Mouse (Mus musculus) stomach, postnatal 0 days (tissue): ENCODE measurements around the gene Mamstr. TPM values are rescaled to one million over a fixed set of nuclear protein-coding genes. Genes with fewer than 3 reads are reported as not detected.

Experiments
- ATAC-seq: fragments of 200-750 bp; cut with Nextera tagmentation; 2 replicates; pipeline ENCODE4 v1.8.0; 2017; ENCODE audit not compliant: low FRiP score, low TSS enrichment
- DNase-seq: peaks from one replicate; pipeline ENCODE4 v3.0.0-alpha.2; 2016; ENCODE audit warnings: low spot score
- H3K27ac ChIP-seq: fragments of 300-500 bp; sonication (generic); replicated peaks from 2 replicates; pipeline ENCODE4 v1.5.1; 2014; ENCODE audit warnings: mild to moderate bottlenecking, control low read depth
- H3K27me3 ChIP-seq: fragments of 300-500 bp; sonication (generic); 2 replicates; pipeline ENCODE4 v1.6.1; 2014; ENCODE audit warnings: low read length; ENCODE audit not compliant: control insufficient read depth, insufficient read depth
- H3K36me3 ChIP-seq: fragments of 300-500 bp; sonication (generic); 2 replicates; pipeline ENCODE4 v1.6.1; 2014; ENCODE audit warnings: low read length, mixed read lengths; ENCODE audit not compliant: control insufficient read depth, insufficient read depth
- H3K4me1 ChIP-seq: fragments of 300-500 bp; sonication (generic); replicated peaks from 2 replicates; pipeline ENCODE4 v1.6.1; 2014; ENCODE audit warnings: antibody characterized with exemption; ENCODE audit not compliant: control insufficient read depth, insufficient read depth
- H3K4me2 ChIP-seq: fragments of 300-500 bp; sonication (generic); replicated peaks from 2 replicates; pipeline ENCODE4 v1.6.1; 2014; ENCODE audit warnings: low read depth, mild to moderate bottlenecking, control low read depth, moderate library complexity
- H3K4me3 ChIP-seq: fragments of 300-500 bp; sonication (generic); 2 replicates; pipeline ENCODE4 v1.5.1; 2014; ENCODE audit warnings: low read depth, low read length, control low read depth
- H3K9ac ChIP-seq: fragments of 300-500 bp; sonication (generic); 2 replicates; pipeline ENCODE4 v1.6.1; 2014; ENCODE audit warnings: mild to moderate bottlenecking, low read length, control low read depth, mixed read lengths
- H3K9me3 ChIP-seq: fragments of 300-500 bp; sonication (generic); 2 replicates; pipeline ENCODE4 v1.6.1; 2016; ENCODE audit warnings: low read length; ENCODE audit not compliant: control insufficient read depth
- CTCF ChIP-seq: IDR thresholded peaks from 2 replicates; pipeline ENCODE4 v1.5.1; 2016; ENCODE audit warnings: antibody characterized with exemption, low read depth, mild to moderate bottlenecking, moderate library complexity
- EP300 ChIP-seq: optimal IDR thresholded peaks from 2 replicates; pipeline ENCODE3; 2016; ENCODE audit warnings: antibody characterized with exemption
- WGBS: fragments of 180-500 bp; shearing (Covaris S2); extraction: QIAGEN DNeasy Blood & Tissue Kit; methylation state at CpG from one replicate; pipeline ENCODE4 v1.1.7; 2014; 5-methylcytosine and 5-hydroxymethylcytosine counted together
- polyA plus RNA-seq: library from polyadenylated mRNA; unstranded; fragments of >200 nt; fragmentation: Nextera tagmentation; extraction: Ambion mirVana; gene quantifications from 2 replicates; pipeline ENCODE4 v1.2.1, GENCODE M21; 2015

Gene Mamstr
- polyA plus RNA-seq, result 4.6 and 5.5 TPM in 2 replicates

- Histone ChIP-seq H3K4me3 (no peak within 1 kb of the TSS), H3K4me1 (peaks cover 21% of the 10 kb centered on the region), H3K27me3 (no peaks in the 10 kb centered on the region), H3K4me2 (no peak within 1 kb of the TSS), H3K27ac (peak within 1 kb of the TSS; percentile 70; the same call in 1 of the 2 replicates), H3K36me3 (0 out of 2 replicates have a peak, but pooled peaks cover 2% of the 10 kb centered on the region), H3K9me3 (no peaks in the 10 kb centered on the region), H3K9ac (peak within 1 kb of the TSS; percentile 8; the same call in 1 of the 2 replicates)
- TF ChIP-seq CTCF (no peak), EP300 (no peak)
- no peak for ATAC-seq
- WGBS, result 45% methylated on average over 19 of the region's 19 CpGs
- DNase-seq, result no peak
These were observed at the start of gene Mamstr for GRCm38 (mm10) chr7:45639561-45640027. TSS of gene Mamstr (plus strand) at chr7:45639977.

GRCm38 (mm10) chr7:45590874-45591273 is 48.9 kb upstream of the Mamstr start:
- H3K27ac ChIP-seq, result no peak overlapping the region
- no peak overlapping the region for H3K4me2 ChIP-seq
- TF ChIP-seq EP300, result no peak
- TF ChIP-seq CTCF, result peak; percentile 58
- ATAC-seq (no peak), DNase-seq (no peak)
- H3K4me3 ChIP-seq, result no peak overlapping the region
- 58% methylated on average over 3 of the region's 3 CpGs for WGBS
- H3K36me3 ChIP-seq, result no peaks in the 10 kb centered on the region
- H3K4me1 ChIP-seq, result no peaks in the 10 kb centered on the region
- no peaks in the 10 kb centered on the region for H3K9me3 ChIP-seq
- no peak overlapping the region for H3K9ac ChIP-seq
- H3K27me3 ChIP-seq, result no peaks in the 10 kb centered on the region

GRCm38 (mm10) chr7:45591880-45592279 is 47.9 kb upstream of the Mamstr start:
- Histone ChIP-seq H3K27ac (no peak overlapping the region), H3K4me3 (no peak overlapping the region), H3K27me3 (no peaks in the 10 kb centered on the region), H3K9me3 (no peaks in the 10 kb centered on the region), H3K36me3 (no peaks in the 10 kb centered on the region), H3K4me1 (no peaks in the 10 kb centered on the region), H3K4me2 (no peak overlapping the region), H3K9ac (no peak overlapping the region)
- WGBS, result 68% methylated on average over 7 of the region's 7 CpGs
- DNase-seq (no peak), ATAC-seq (no peak)
- TF ChIP-seq CTCF (no peak), EP300 (no peak)

GRCm38 (mm10) chr7:45593118-45593815 is 46.5 kb upstream of the Mamstr start:
- no peak for TF ChIP-seq EP300
- peak; percentile 96 for TF ChIP-seq CTCF
- ATAC-seq (no peak), DNase-seq (peak; percentile 76)
- no peaks in the 10 kb centered on the region for H3K36me3 ChIP-seq
- H3K4me1 ChIP-seq, result no peaks in the 10 kb centered on the region
- H3K4me3 ChIP-seq, result no peak overlapping the region
- no peaks in the 10 kb centered on the region for H3K27me3 ChIP-seq
- H3K4me2 ChIP-seq, result no peak overlapping the region
- no peak overlapping the region for H3K9ac ChIP-seq
- H3K27ac ChIP-seq, result no peak overlapping the region
- 17% methylated on average over 10 of the region's 10 CpGs for WGBS
- no peaks in the 10 kb centered on the region for H3K9me3 ChIP-seq

GRCm38 (mm10) chr7:45595176-45595575 is 44.6 kb upstream of the Mamstr start:
- H3K4me3 ChIP-seq, result no peak overlapping the region
- 78% methylated on average over 4 of the region's 4 CpGs for WGBS

GRCm38 (mm10) chr7:45596107-45596506 is 43.7 kb upstream of the Mamstr start:
- TF ChIP-seq CTCF, result no peak
- TF ChIP-seq EP300, result no peak
- no peak for ATAC-seq
- WGBS, result 86% methylated on average over 1 of the region's 1 CpGs

More at GRCm38 (mm10) chr7:45595176-45595575, 44.6 kb upstream of the Mamstr start:
- H3K27ac ChIP-seq, result no peak overlapping the region
- no peaks in the 10 kb centered on the region for H3K36me3 ChIP-seq
- H3K4me1 ChIP-seq, result no peaks in the 10 kb centered on the region
- ATAC-seq, result no peak
- no peak overlapping the region for H3K4me2 ChIP-seq
- no peak overlapping the region for H3K9ac ChIP-seq
- TF ChIP-seq CTCF (no peak), EP300 (no peak)
- no peaks in the 10 kb centered on the region for H3K27me3 ChIP-seq
- no peak for DNase-seq
- no peaks in the 10 kb centered on the region for H3K9me3 ChIP-seq

More at GRCm38 (mm10) chr7:45596107-45596506, 43.7 kb upstream of the Mamstr start:
- H3K9me3 ChIP-seq, result no peaks in the 10 kb centered on the region
- no peak overlapping the region for H3K4me3 ChIP-seq
- no peak overlapping the region for H3K4me2 ChIP-seq
- DNase-seq, result no peak
- no peaks in the 10 kb centered on the region for H3K36me3 ChIP-seq
- no peak overlapping the region for H3K9ac ChIP-seq
- no peaks in the 10 kb centered on the region for H3K27me3 ChIP-seq
- H3K27ac ChIP-seq, result no peak overlapping the region
- H3K4me1 ChIP-seq, result no peaks in the 10 kb centered on the region
